Mouse (Mus musculus): ENCODE data around the gene Ltb4r1.
A peak's percentile ranks its signal among the peaks of the same experiment; 100 is the strongest.

Gene Ltb4r1

GRCm38 (mm10) chr14:55787731-55788130 lies 22.0 kb downstream of the Ltb4r1 start:
- no peak for DNase-seq

GRCm38 (mm10) chr14:55788256-55789050 lies 22.7 kb downstream of the Ltb4r1 start, which contains the start of gene Ripk3:
TSS of gene Ripk3 (minus strand) at chr14:55788865.
- DNase-seq = peak; percentile 54

- no peak for DNase-seq
Measured at GRCm38 (mm10) chr14:55793461-55793860, 27.7 kb downstream of the Ltb4r1 start.

- peak; percentile 34 for DNase-seq
Measured at GRCm38 (mm10) chr14:55793946-55794345, 28.2 kb downstream of the Ltb4r1 start.

GRCm38 (mm10) chr14:55795380-55796163 lies 29.8 kb downstream of the Ltb4r1 start:
- DNase-seq = no peak

- peak; percentile 77 for DNase-seq
Measured at GRCm38 (mm10) chr14:55814885-55815284, 49.1 kb downstream of the Ltb4r1 start.

- peak; percentile 74 for DNase-seq
Measured at GRCm38 (mm10) chr14:55815310-55815751, 49.6 kb downstream of the Ltb4r1 start.
